Mouse (Mus musculus): Measurements from ENCODE around the gene H3f3a. TPM values are rescaled to one million over a fixed set of nuclear protein-coding genes. Genes with fewer than 3 reads are reported as not detected.

H3f3a gene
- polyA plus RNA-seq, 1 experiment from 2014 or later, result 2,358 TPM

DNA sequence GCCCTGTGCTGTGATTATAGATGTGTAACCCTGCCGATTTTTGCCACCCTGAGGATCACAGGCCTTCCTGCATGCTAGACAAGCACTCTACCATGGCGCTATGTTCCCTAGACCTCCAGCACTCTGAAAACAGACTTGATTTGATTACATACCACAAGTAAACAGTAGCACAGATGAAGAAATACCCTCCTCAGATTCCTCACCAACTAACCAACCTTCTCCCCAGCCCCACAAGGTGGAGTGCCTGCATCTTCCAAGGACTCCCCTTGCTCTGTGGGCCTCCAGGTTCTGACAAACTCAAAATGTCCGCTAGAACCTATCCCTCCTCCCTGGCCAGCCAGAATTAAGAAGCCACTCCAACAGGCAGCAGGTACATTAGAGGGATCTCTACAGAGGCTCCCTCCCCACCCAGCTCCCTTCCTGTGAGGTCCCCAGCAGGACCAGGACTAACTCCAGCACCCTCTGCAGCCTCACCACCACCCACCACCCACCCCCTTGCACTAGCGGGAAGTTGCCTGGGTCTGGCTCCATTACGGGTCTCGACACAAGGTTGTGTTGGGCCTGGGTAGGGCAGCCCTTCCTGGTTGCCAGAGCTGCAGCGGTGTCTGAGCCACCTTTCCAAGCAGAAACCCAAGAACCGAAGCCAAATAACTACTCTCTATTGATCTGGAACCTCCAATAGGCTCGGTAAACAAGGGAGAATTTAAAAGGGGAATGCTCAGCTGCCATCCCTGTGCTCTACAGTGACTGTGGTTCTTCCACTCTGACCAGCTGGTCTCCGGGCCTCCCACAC lies 46.0 kb downstream of the H3f3a start:
- TF ChIP-seq CTCF (IDR thresholded peaks at IDR 0.05; ENCODE audit: low read depth), result no peak
- peak; percentile 17 for ATAC-seq (ENCODE audit: insufficient read depth)
- H3K27ac ChIP-seq (ENCODE audit: low read depth), result peak overlapping the region; percentile 50; the same call in 1 of the 2 replicates
- no peaks in the 10 kb centered on the region; the same call in 1 of the 2 replicates for H3K27me3 ChIP-seq (ENCODE audit: insufficient read depth, low read length)
- peak; percentile 42 for DNase-seq
- H3K4me3 ChIP-seq (ENCODE audit: low read depth, low read length), result peak overlapping the region; percentile 51
- peak overlapping the region; percentile 71 for H3K9ac ChIP-seq
- 14% methylated on average over 10 of the region's 10 CpGs for WGBS
- H3K4me1 ChIP-seq (ENCODE audit: insufficient read depth), result peaks cover 5% of the 10 kb centered on the region; the same call in 1 of the 2 replicates
- H3K4me2 ChIP-seq, result peak overlapping the region; percentile 89
- H3K9me3 ChIP-seq (ENCODE audit: low read depth, low read length), result no peaks in the 10 kb centered on the region
- no peaks in the 10 kb centered on the region for H3K36me3 ChIP-seq (ENCODE audit: insufficient read depth)

- H3K27ac ChIP-seq (ENCODE audit: low read depth), result no peak overlapping the region
- H3K9me3 ChIP-seq (ENCODE audit: low read depth, low read length), result no peaks in the 10 kb centered on the region
- no peak for DNase-seq
- H3K27me3 ChIP-seq (ENCODE audit: insufficient read depth, low read length), result no peaks in the 10 kb centered on the region; the same call in 1 of the 2 replicates
- H3K4me1 ChIP-seq (ENCODE audit: insufficient read depth), result peaks cover 5% of the 10 kb centered on the region; the same call in 1 of the 2 replicates
- no peak overlapping the region for H3K4me2 ChIP-seq
- ATAC-seq (ENCODE audit: insufficient read depth), result no peak
- no peak overlapping the region for H3K9ac ChIP-seq
- 45% methylated on average over 5 of the region's 5 CpGs for WGBS
- no peak for TF ChIP-seq CTCF (IDR thresholded peaks at IDR 0.05; ENCODE audit: low read depth)
- no peak overlapping the region for H3K4me3 ChIP-seq (ENCODE audit: low read depth, low read length)
- no peaks in the 10 kb centered on the region for H3K36me3 ChIP-seq (ENCODE audit: insufficient read depth)
These were observed 47.2 kb downstream of the H3f3a start for GRCm38 (mm10) chr1:180766557-180766956.

DNA sequence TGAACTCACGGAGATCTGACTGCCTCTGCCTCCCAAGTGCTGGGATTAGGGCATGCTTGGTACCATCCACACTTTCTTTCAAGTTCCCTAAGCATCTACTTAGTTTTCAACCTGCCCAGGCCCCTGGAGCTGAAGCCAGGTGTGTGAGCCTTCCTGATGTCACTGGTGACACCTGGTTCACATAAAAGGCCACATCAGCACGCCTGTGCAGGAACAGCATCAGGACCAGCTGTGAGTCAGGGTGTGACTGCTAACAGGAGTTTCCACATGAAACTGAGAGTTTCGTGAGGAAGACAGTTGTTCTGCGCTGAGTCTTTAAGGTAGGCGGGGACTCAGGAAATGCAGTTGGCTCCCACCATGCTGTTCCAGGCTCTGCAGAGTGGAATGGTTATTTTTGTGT lies 48.4 kb downstream of the H3f3a start:
- Histone ChIP-seq H3K9ac (no peak overlapping the region), H3K4me3 (ENCODE audit: low read depth, low read length) (no peak overlapping the region), H3K9me3 (ENCODE audit: low read depth, low read length) (no peaks in the 10 kb centered on the region), H3K4me2 (no peak overlapping the region), H3K36me3 (ENCODE audit: insufficient read depth) (no peaks in the 10 kb centered on the region), H3K27me3 (ENCODE audit: insufficient read depth, low read length) (no peaks in the 10 kb centered on the region; the same call in 1 of the 2 replicates), H3K27ac (ENCODE audit: low read depth) (no peak overlapping the region), H3K4me1 (ENCODE audit: insufficient read depth) (peaks cover 5% of the 10 kb centered on the region; the same call in 1 of the 2 replicates)
- ATAC-seq (ENCODE audit: insufficient read depth) (no peak), DNase-seq (no peak)
- 80% methylated on average over 5 of the region's 5 CpGs for WGBS
- no peak for TF ChIP-seq CTCF (IDR thresholded peaks at IDR 0.05; ENCODE audit: low read depth)

DNA sequence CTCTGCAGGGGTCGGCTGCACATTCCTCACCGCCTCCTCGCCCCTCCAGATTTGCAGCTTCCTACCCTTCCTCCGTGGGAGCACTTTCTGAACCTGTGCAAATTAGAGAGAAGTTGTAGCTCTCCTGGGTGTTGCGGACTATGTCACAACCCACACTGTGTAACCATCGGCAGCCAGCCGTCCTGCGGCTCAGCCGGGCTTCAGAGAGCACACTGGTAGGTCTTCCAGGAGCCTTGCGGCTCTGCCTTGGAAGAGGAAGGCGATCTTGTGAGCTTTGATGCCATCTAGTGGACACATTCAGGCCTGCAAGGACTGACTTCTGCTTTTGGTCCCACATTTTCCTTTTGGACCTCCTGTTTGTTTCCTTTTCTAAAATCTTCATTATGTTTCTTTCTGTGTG lies 49.9 kb downstream of the H3f3a start:
- Histone ChIP-seq H3K9me3 (ENCODE audit: low read depth, low read length) (no peaks in the 10 kb centered on the region), H3K27ac (ENCODE audit: low read depth) (no peak overlapping the region), H3K4me2 (peak overlapping the region; percentile 88), H3K4me1 (ENCODE audit: insufficient read depth) (peaks cover 4% of the 10 kb centered on the region; the same call in 1 of the 2 replicates), H3K27me3 (ENCODE audit: insufficient read depth, low read length) (no peaks in the 10 kb centered on the region; the same call in 1 of the 2 replicates), H3K36me3 (ENCODE audit: insufficient read depth) (no peaks in the 10 kb centered on the region), H3K9ac (peak overlapping the region; percentile 47), H3K4me3 (ENCODE audit: low read depth, low read length) (peak overlapping the region; percentile 38)
- DNase-seq, result peak; percentile 97
- peak; percentile 77 for ATAC-seq (ENCODE audit: insufficient read depth)
- WGBS, result under 1% methylated on average over 11 of the region's 11 CpGs
- TF ChIP-seq CTCF (IDR thresholded peaks at IDR 0.05; ENCODE audit: low read depth), result peak; percentile 97

DNA sequence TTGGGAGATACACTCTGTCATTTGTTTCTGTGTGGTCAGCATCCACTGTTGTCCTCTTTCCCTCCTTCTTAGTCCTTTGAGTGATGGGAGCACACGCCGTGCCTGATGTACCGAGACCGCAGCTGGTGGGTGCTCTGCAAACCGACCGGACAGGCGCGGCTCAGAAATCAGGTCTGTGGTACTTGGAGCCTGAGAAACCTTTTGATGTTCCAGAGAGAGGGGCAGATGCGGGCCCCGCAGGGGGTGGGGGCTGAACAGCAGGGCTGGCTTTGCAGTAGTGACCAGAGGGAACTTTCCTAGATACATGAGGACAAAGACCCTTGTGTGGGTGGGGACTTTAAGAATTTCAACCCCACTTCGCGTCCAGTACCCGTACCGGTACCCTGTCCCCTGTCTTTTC lies 50.4 kb downstream of the H3f3a start:
- Histone ChIP-seq H3K4me3 (ENCODE audit: low read depth, low read length) (peak overlapping the region; percentile 38), H3K9ac (peak overlapping the region; percentile 47), H3K9me3 (ENCODE audit: low read depth, low read length) (no peaks in the 10 kb centered on the region), H3K4me2 (peak overlapping the region; percentile 88), H3K4me1 (ENCODE audit: insufficient read depth) (no peaks in the 10 kb centered on the region; the same call in 1 of the 2 replicates), H3K27ac (ENCODE audit: low read depth) (no peak overlapping the region), H3K36me3 (ENCODE audit: insufficient read depth) (no peaks in the 10 kb centered on the region), H3K27me3 (ENCODE audit: insufficient read depth, low read length) (no peaks in the 10 kb centered on the region; the same call in 1 of the 2 replicates)
- TF ChIP-seq CTCF (IDR thresholded peaks at IDR 0.05; ENCODE audit: low read depth), result no peak
- 5% methylated on average over 14 of the region's 14 CpGs for WGBS
- ATAC-seq (ENCODE audit: insufficient read depth), result 0 out of 2 replicates have a peak, but pooled peaks have one; percentile 5
- peak; percentile 28 for DNase-seq

DNA sequence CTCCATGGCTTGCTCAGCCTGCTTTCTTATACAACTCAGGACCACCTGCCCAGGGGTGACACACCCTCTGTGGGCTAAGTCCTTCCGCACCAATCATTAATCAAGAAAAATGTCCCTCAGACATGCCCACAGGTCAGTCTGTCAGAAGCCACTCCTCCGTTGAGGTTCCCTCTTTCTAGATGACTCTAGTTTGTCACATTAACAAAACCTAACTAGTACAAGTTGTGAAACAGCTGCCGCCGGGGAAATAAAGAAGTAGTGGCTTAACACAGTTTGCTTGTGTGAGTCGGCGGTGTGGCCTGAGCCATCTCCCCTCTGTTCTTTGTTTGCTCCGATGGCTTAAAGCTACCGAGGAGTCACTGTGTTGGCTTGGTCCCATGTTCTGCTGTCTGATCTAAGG lies 51.1 kb downstream of the H3f3a start:
- no peak for TF ChIP-seq CTCF (IDR thresholded peaks at IDR 0.05; ENCODE audit: low read depth)
- Histone ChIP-seq H3K27ac (ENCODE audit: low read depth) (no peak overlapping the region), H3K27me3 (ENCODE audit: insufficient read depth, low read length) (no peaks in the 10 kb centered on the region; the same call in 1 of the 2 replicates), H3K9ac (no peak overlapping the region), H3K4me1 (ENCODE audit: insufficient read depth) (no peaks in the 10 kb centered on the region), H3K4me2 (no peak overlapping the region), H3K36me3 (ENCODE audit: insufficient read depth) (no peaks in the 10 kb centered on the region), H3K4me3 (ENCODE audit: low read depth, low read length) (no peak overlapping the region), H3K9me3 (ENCODE audit: low read depth, low read length) (no peaks in the 10 kb centered on the region)
- DNase-seq, result no peak
- ATAC-seq (ENCODE audit: insufficient read depth), result no peak
- WGBS, result 70% methylated on average over 8 of the region's 8 CpGs

DNA sequence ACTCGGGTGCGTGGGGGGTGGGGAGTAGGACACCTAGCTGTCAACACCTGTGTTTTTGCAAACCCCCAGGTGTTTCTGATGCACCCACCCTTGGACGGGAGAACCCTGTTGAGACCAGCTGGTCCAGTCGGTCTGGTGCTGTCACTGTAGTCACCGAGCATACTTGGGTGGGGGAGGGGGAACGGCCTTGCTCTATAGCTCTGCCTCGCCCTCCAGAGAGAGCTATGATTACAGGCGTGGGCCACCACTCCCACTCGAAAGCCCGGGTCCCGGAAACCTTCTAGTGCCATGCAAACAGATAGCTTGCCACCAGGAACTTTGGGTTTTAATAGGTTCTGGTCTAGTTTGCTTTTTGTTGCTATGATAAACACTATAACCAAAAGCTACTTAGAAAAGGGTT lies 51.6 kb downstream of the H3f3a start:
- H3K4me1 ChIP-seq (ENCODE audit: insufficient read depth), result no peaks in the 10 kb centered on the region
- no peaks in the 10 kb centered on the region for H3K9me3 ChIP-seq (ENCODE audit: low read depth, low read length)
- no peaks in the 10 kb centered on the region; the same call in 1 of the 2 replicates for H3K27me3 ChIP-seq (ENCODE audit: insufficient read depth, low read length)
- DNase-seq (no peak), ATAC-seq (ENCODE audit: insufficient read depth) (no peak)
- no peak overlapping the region for H3K9ac ChIP-seq
- no peak for TF ChIP-seq CTCF (IDR thresholded peaks at IDR 0.05; ENCODE audit: low read depth)
- no peak overlapping the region for H3K4me2 ChIP-seq
- no peaks in the 10 kb centered on the region for H3K36me3 ChIP-seq (ENCODE audit: insufficient read depth)
- no peak overlapping the region for H3K27ac ChIP-seq (ENCODE audit: low read depth)
- H3K4me3 ChIP-seq (ENCODE audit: low read depth, low read length), result no peak overlapping the region
- WGBS, result 58% methylated on average over 11 of the region's 11 CpGs

Data from lung, embryonic 14.5 days (tissue).